Mouse (Mus musculus) cortical plate, adult 2 months (tissue): Measurements from ENCODE around the gene Olfr1362. TPM values are rescaled to one million over a fixed set of nuclear protein-coding genes. Genes with fewer than 3 reads are reported as not detected.

Experiments used
- H3K27ac ChIP-seq: fragments of 200-500 bp; 2 replicates; pipeline ENCODE4 v1.5.1; 2012; ENCODE audit warnings: low read length, control low read depth, inconsistent platforms; ENCODE audit not compliant: insufficient read depth
- H3K4me1 ChIP-seq: fragments of 200-500 bp; 2 replicates; pipeline ENCODE4 v1.6.1; 2011; ENCODE audit warnings: low read length; ENCODE audit not compliant: control insufficient read depth, insufficient read depth
- H3K4me3 ChIP-seq: fragments of 200-500 bp; 2 replicates; pipeline ENCODE4 v1.5.1; 2011; ENCODE audit warnings: mild to moderate bottlenecking, low read length, control low read depth; ENCODE audit not compliant: insufficient read depth
- CTCF ChIP-seq: fragments of 200-500 bp; IDR thresholded peaks from 2 replicates; pipeline ENCODE4 v1.5.1; 2011; ENCODE audit warnings: mild to moderate bottlenecking, control low read depth, low read length; ENCODE audit not compliant: insufficient read depth; ENCODE audit errors: extremely low read depth
- POLR2A ChIP-seq: fragments of 200-500 bp; IDR thresholded peaks from 2 replicates; pipeline ENCODE4 v1.6.1; 2011; ENCODE audit warnings: mild to moderate bottlenecking, low read length, control low read depth; ENCODE audit not compliant: insufficient read depth; ENCODE audit errors: extremely low read depth
- polyA plus RNA-seq: library from polyadenylated mRNA; depleted of rRNA; stranded (reverse); fragments of >200 nt; gene quantifications from 2 replicates; pipeline ENCODE4 v1.2.3, GENCODE M21; 2012; rRNA removed

Gene Olfr1362
- polyA plus RNA-seq, result not detected in 2 replicates

GRCm38 (mm10) chr13:21613922-21614321 lies at the start of gene Olfr1362:
Gene Olfr1362, minus strand, starts transcription at chr13:21614022.
- Histone ChIP-seq H3K4me3 (no peak within 1 kb of the TSS), H3K4me1 (no peaks in the 10 kb centered on the region), H3K27ac (no peak within 1 kb of the TSS)
- no peak for TF ChIP-seq POLR2A

GRCm38 (mm10) chr13:21663286-21663685 lies 49.5 kb upstream of the Olfr1362 start, which contains the start of gene Olfr1361:
Gene Olfr1361, minus strand, starts transcription at chr13:21663386.
- no peaks in the 10 kb centered on the region for H3K4me1 ChIP-seq
- H3K4me3 ChIP-seq, result no peak within 1 kb of the TSS
- H3K27ac ChIP-seq, result no peak within 1 kb of the TSS
- TF ChIP-seq CTCF (no peak), POLR2A (no peak)

- H3K27ac ChIP-seq, result no peak within 1 kb of the TSS
- no peaks in the 10 kb centered on the region for H3K4me1 ChIP-seq
- H3K4me3 ChIP-seq, result no peak within 1 kb of the TSS
- TF ChIP-seq POLR2A (no peak), CTCF (no peak)
Observed at GRCm38 (mm10) chr13:21642418-21642817, 28.6 kb upstream of the Olfr1362 start, which contains the start of gene Olfr11. Gene Olfr11, minus strand, starts transcription at chr13:21642518.

GRCm38 (mm10) chr13:21591618-21592017 lies 22.2 kb downstream of the Olfr1362 start:
- TF ChIP-seq CTCF (no peak), POLR2A (no peak)
- Histone ChIP-seq H3K4me1 (no peaks in the 10 kb centered on the region), H3K27ac (no peak overlapping the region), H3K4me3 (no peak overlapping the region)

- H3K4me3 ChIP-seq, result no peak within 1 kb of the TSS
- no peaks in the 10 kb centered on the region for H3K4me1 ChIP-seq
- TF ChIP-seq POLR2A (no peak), CTCF (no peak)
- no peak within 1 kb of the TSS for H3K27ac ChIP-seq
Observed at GRCm38 (mm10) chr13:21581659-21582058, 32.2 kb downstream of the Olfr1362 start, which contains the start of gene Olfr1364. Gene Olfr1364, minus strand, starts transcription at chr13:21581759.

Other genes starting within 250 kb of the Olfr1362 start
- 46.5 and 48.1 TPM in 2 replicates for gene Zkscan3, start 211.3 kb downstream of the Olfr1362 start, polyA plus RNA-seq
- gene Pgbd1, start 173.0 kb downstream of the Olfr1362 start, polyA plus RNA-seq, result 2.3 and 3.1 TPM in 2 replicates
- 66.4 and 70.2 TPM in 2 replicates for gene Zscan26, start 160.3 kb downstream of the Olfr1362 start, polyA plus RNA-seq
- gene Nkapl, start 145.5 kb downstream of the Olfr1362 start, polyA plus RNA-seq, result 0.40 and 0.44 TPM in 2 replicates
- gene Zkscan4, start 135.1 kb downstream of the Olfr1362 start, polyA plus RNA-seq, result 3.8 and 4.1 TPM in 2 replicates
- not detected in 2 replicates for gene Gm10065, start 134.6 kb downstream of the Olfr1362 start, polyA plus RNA-seq
- gene AK157302, start 118.8 kb downstream of the Olfr1362 start, polyA plus RNA-seq, result 1.9 and 2.3 TPM in 2 replicates
- gene Gm11273, start 112.6 kb downstream of the Olfr1362 start, polyA plus RNA-seq, result 33.2 and 43.7 TPM in 2 replicates
- 6.7 and 7.0 TPM in 2 replicates for gene Zkscan8, start 82.9 kb downstream of the Olfr1362 start, polyA plus RNA-seq
- gene Olfr1366, start 71.2 kb downstream of the Olfr1362 start, polyA plus RNA-seq, result not detected in 2 replicates
- not detected in 2 replicates for gene Olfr1535, start 54.1 kb downstream of the Olfr1362 start, polyA plus RNA-seq
- gene Olfr1364, start 32.3 kb downstream of the Olfr1362 start, polyA plus RNA-seq, result not detected in 2 replicates
- 0.06 TPM in 1 of 2 replicates, not detected in the other for gene Olfr11, start 28.5 kb upstream of the Olfr1362 start, polyA plus RNA-seq
- gene Olfr1361, start 49.4 kb upstream of the Olfr1362 start, polyA plus RNA-seq, result not detected in 2 replicates
- not detected in 2 replicates for gene Olfr1360, start 63.4 kb upstream of the Olfr1362 start, polyA plus RNA-seq
- gene Olfr1359, start 84.1 kb upstream of the Olfr1362 start, polyA plus RNA-seq, result not detected in 2 replicates
- 1.2 TPM in 1 of 2 replicates, not detected in the other for gene Hist1h2bl, start 102.1 kb upstream of the Olfr1362 start, polyA plus RNA-seq
- 1.5 and 1.7 TPM in 2 replicates for gene Hist1h2ai, start 102.4 kb upstream of the Olfr1362 start, polyA plus RNA-seq
- 0.91 and 3.1 TPM in 2 replicates for gene Hist1h3h, start 103.6 kb upstream of the Olfr1362 start, polyA plus RNA-seq
- gene Hist1h2bm, start 108.0 kb upstream of the Olfr1362 start, polyA plus RNA-seq, result 0.77 TPM in 1 of 2 replicates, not detected in the other
- gene Hist1h4j, start 121.0 kb upstream of the Olfr1362 start, polyA plus RNA-seq, result 2.3 and 2.4 TPM in 2 replicates
- gene Hist1h4k, start 136.5 kb upstream of the Olfr1362 start, polyA plus RNA-seq, result 11.0 and 14.4 TPM in 2 replicates
- gene Hist1h2ak, start 139.8 kb upstream of the Olfr1362 start, polyA plus RNA-seq, result 0.70 and 1.7 TPM in 2 replicates
- 2.0 and 2.7 TPM in 2 replicates for gene Hist1h2bn, start 140.1 kb upstream of the Olfr1362 start, polyA plus RNA-seq
- gene Hist1h1b, start 166.6 kb upstream of the Olfr1362 start, polyA plus RNA-seq, result 0.21 and 0.25 TPM in 2 replicates
- gene Hist1h3i, start 169.3 kb upstream of the Olfr1362 start, polyA plus RNA-seq, result 1.3 and 3.1 TPM in 2 replicates
- not detected in 2 replicates for gene Hist1h2an, start 173.2 kb upstream of the Olfr1362 start, polyA plus RNA-seq
- gene Hist1h2bp, start 173.4 kb upstream of the Olfr1362 start, polyA plus RNA-seq, result 0.26 and 0.63 TPM in 2 replicates
- gene Hist1h2bq, start 196.2 kb upstream of the Olfr1362 start, polyA plus RNA-seq, result 1.2 and 1.7 TPM in 2 replicates
- not detected in 2 replicates for gene Hist1h2ao, start 196.4 kb upstream of the Olfr1362 start, polyA plus RNA-seq
- not detected in 2 replicates for gene Hist1h4m, start 197.7 kb upstream of the Olfr1362 start, polyA plus RNA-seq
- gene Hist1h4n, start 218.2 kb upstream of the Olfr1362 start, polyA plus RNA-seq, result 11.0 and 23.0 TPM in 2 replicates
- gene Hist1h2ap, start 219.5 kb upstream of the Olfr1362 start, polyA plus RNA-seq, result 2.4 and 3.5 TPM in 2 replicates
- 0.34 and 0.92 TPM in 2 replicates for gene Hist1h2br, start 219.7 kb upstream of the Olfr1362 start, polyA plus RNA-seq